Mouse (Mus musculus): ENCODE measurements around the gene Magea6. TPM values are rescaled to one million over a fixed set of nuclear protein-coding genes. Genes with fewer than 3 reads are reported as not detected.
"Not testable (repeated sequence)": the region's sequence is repeated elsewhere in the genome, so short reads cannot be mapped to it uniquely, and the experiment has no call there.

The Magea6 gene
- total RNA-seq (2022): not detected

DNA sequence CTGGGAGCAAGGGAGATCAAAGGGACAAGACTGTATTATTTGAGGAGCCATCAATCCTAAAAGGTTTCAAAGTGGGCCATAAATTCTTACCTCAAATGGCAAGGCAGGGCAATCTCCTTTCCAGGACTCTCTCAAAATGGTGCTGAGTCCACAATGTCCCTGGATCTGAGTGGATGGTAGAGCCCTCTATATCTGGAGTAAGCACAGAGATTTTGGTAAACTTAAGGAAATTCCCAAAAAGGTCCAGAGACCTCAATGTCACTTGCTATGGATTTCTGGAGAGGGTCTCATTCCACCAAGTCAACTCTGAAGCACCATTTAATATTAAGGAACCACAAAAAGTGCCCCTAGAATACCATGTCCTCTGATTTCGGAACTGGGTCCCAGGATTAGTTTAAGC, at the start of gene Magea6:
TSS of gene Magea6 (minus strand) at position 101 of the 400 bp plus-strand sequence.
- DNase-seq (ENCODE audit: low spot score in 2 of 2): not testable (repeated sequence)

DNA sequence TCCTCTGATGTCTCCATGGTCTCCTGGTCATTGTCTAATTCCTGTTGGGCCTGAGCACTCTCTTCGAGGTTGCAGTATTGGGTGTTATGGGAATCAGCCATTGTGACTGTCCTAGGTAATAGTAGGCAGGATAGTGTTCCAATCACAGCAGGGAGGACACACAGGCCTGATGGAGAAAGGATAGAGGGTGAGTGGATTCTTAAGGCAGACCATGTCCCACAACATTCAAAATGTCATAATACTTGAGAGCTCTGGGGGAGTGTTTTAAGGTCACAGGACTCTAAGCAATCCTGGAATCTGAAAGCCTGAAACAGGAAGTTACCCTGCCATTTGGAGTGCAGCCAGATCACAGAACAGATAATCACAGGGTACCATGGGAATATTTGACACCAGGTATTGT, 13.6 kb upstream of the Magea6 start, which contains the start of gene Magea3:
TSS of gene Magea3 (minus strand) at position 101 of the 400 bp plus-strand sequence.
- not testable (repeated sequence) for DNase-seq (ENCODE audit: low spot score in 2 of 2)

DNA sequence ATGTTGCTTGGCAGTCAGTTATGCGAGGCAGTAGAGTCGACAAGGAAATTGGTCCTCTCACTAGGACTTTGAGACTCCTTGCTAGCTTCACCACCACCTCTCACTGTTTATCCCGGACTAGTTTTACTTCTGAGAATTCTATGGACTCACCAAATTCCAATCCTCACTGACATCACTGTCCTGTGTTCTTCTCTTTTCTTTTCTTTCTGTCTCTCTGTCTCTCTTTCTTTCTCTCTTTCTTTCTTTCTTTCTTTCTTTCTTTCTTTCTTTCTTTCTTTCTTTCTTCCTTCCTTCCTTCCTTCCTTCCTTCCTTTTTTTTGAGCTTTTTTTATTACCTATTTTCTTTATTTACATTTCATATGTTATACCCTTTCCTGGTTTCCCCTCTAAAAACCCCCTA, 45.6 kb downstream of the Magea6 start, which contains the start of gene Cldn34b1:
TSS of gene Cldn34b1 (minus strand) at position 101 of the 400 bp plus-strand sequence.
- not testable (repeated sequence) for DNase-seq (ENCODE audit: low spot score in 2 of 2)

Other genes with a start within 250 kb of the Magea6 start
- not detected for gene Cldn34b1, start 45.7 kb downstream of the Magea6 start, total RNA-seq (2022)
- gene Magea3, start 13.5 kb upstream of the Magea6 start, total RNA-seq (2022): not detected
- not detected for gene Magea8, start 59.9 kb upstream of the Magea6 start, total RNA-seq (2022)
- not detected for gene Magea5, start 127.2 kb upstream of the Magea6 start, total RNA-seq (2022)
- gene Magea1, start 153.8 kb upstream of the Magea6 start, total RNA-seq (2022): not detected
- not detected for gene Magea2, start 157.7 kb upstream of the Magea6 start, total RNA-seq (2022)
- gene Cldn34b2, start 192.4 kb upstream of the Magea6 start, total RNA-seq (2022): not detected

Data from layer of hippocampus, adult 8-10 months (tissue).